Mouse (Mus musculus) ES-Bruce4 (cell line): ENCODE data around the gene Cdcp2.

ENCODE experiments used
- CTCF ChIP-seq: IDR thresholded peaks from one replicate; pipeline ENCODE4 v1.8.1; 2011; ENCODE audit warnings: low read depth, low read length
- EP300 ChIP-seq: IDR thresholded peaks from 2 replicates; pipeline ENCODE4 v1.6.1; 2011; ENCODE audit warnings: low read depth, low read length; ENCODE audit not compliant: insufficient read depth
- POLR2A ChIP-seq: IDR thresholded peaks from one replicate; pipeline ENCODE4 v1.8.1; 2011; ENCODE audit warnings: low read length; ENCODE audit not compliant: insufficient read depth

DNA sequence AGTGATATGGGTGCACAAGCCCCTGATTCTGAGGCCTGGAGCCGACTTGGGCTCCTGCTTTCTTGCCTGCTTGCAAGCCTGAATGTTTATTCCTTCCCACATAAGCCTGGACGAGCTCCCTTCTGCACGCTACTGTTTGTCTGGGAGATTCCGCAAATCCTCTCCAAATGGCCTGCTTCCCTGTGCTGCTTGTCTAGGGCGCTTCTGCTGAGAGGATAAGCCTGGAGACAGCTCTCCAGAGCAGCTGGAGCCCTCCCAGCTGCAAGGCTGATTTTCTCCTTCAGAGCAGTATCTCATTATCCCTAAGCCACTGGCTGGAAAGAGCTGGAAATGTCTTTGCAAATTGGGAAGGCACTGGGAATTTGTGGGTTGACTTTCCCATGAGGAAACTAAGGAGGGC is 21.2 kb upstream of the Cdcp2 start:
- TF ChIP-seq CTCF: no peak
- TF ChIP-seq EP300: no peak
- no peak for TF ChIP-seq POLR2A
